Mouse (Mus musculus): ENCODE data around the gene Fam169b. TPM values are rescaled to one million over a fixed set of nuclear protein-coding genes. Genes with fewer than 3 reads are reported as not detected.
"Not testable (repeated sequence)": the region's sequence is repeated elsewhere in the genome, so short reads cannot be mapped to it uniquely, and the experiment has no call there.

Gene Fam169b
- polyA plus RNA-seq, 1 experiment from 2014 or later = 0.16 TPM

- Histone ChIP-seq H3K4me1 (ENCODE audit: control insufficient read depth, insufficient read depth, low read length) (peaks cover 8% of the 10 kb centered on the region), H3K4me3 (ENCODE audit: low read depth, low read length) (no peak overlapping the region), H3K4me2 (ENCODE audit: low read length) (no peak overlapping the region), H3K27ac (ENCODE audit: low read length) (no peak overlapping the region), H3K27me3 (ENCODE audit: control insufficient read depth, insufficient read depth, low read depth, low read length) (peaks cover 5% of the 10 kb centered on the region; the same call in 1 of the 2 replicates), H3K9ac (ENCODE audit: low read depth, low read length) (no peak overlapping the region), H3K36me3 (ENCODE audit: control insufficient read depth, insufficient read depth, low read length) (no peaks in the 10 kb centered on the region), H3K9me3 (replicated peaks; ENCODE audit: control insufficient read depth, low read length, poor library complexity, severe bottlenecking) (no peaks in the 10 kb centered on the region)
- 89% methylated on average over 10 of the region's 10 CpGs for WGBS
- ATAC-seq = no peak
These were observed 1.0 kb upstream of the Fam169b start for GRCm38 (mm10) chr7:68272607-68273006.

DNA sequence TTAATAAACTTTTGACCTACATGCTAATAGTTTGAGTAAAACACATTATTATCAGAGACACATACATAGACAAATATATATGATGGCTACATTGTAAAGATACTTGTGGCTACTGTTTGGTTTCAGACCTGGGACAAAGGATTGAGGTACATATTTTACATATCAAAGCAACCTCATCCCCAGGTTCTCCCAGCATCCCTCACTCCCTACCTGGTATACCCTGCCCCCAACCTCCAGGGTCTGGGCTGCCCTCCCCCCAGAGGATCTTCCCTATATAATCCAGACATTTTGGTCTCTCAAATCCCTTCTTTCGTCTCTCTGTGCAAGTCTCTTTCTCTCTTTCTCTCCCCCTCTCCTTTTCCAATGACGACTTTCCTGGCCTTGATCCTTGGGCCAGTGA lies 579 bp downstream of the Fam169b start:
- no peak overlapping the region for H3K4me3 ChIP-seq (ENCODE audit: low read depth, low read length)
- ATAC-seq = no peak
- no peaks in the 10 kb centered on the region for H3K36me3 ChIP-seq (ENCODE audit: control insufficient read depth, insufficient read depth, low read length)
- H3K27me3 ChIP-seq (ENCODE audit: control insufficient read depth, insufficient read depth, low read depth, low read length) = peaks cover 5% of the 10 kb centered on the region; the same call in 1 of the 2 replicates
- 71% methylated on average over 2 of the region's 2 CpGs for WGBS
- H3K4me2 ChIP-seq (ENCODE audit: low read length) = no peak overlapping the region
- H3K9ac ChIP-seq (ENCODE audit: low read depth, low read length) = no peak overlapping the region
- no peaks in the 10 kb centered on the region for H3K9me3 ChIP-seq (replicated peaks; ENCODE audit: control insufficient read depth, low read length, poor library complexity, severe bottlenecking)
- H3K4me1 ChIP-seq (ENCODE audit: control insufficient read depth, insufficient read depth, low read length) = peaks cover 8% of the 10 kb centered on the region
- no peak overlapping the region for H3K27ac ChIP-seq (ENCODE audit: low read length)

GRCm38 (mm10) chr7:68274951-68275350 lies 1.3 kb downstream of the Fam169b start:
- WGBS = 77% methylated on average over 9 of the region's 9 CpGs
- Histone ChIP-seq H3K4me2 (ENCODE audit: low read length) (no peak overlapping the region), H3K4me3 (ENCODE audit: low read depth, low read length) (no peak overlapping the region), H3K4me1 (ENCODE audit: control insufficient read depth, insufficient read depth, low read length) (peaks cover 8% of the 10 kb centered on the region), H3K36me3 (ENCODE audit: control insufficient read depth, insufficient read depth, low read length) (no peaks in the 10 kb centered on the region), H3K9ac (ENCODE audit: low read depth, low read length) (no peak overlapping the region), H3K27me3 (ENCODE audit: control insufficient read depth, insufficient read depth, low read depth, low read length) (peaks cover 5% of the 10 kb centered on the region; the same call in 1 of the 2 replicates), H3K9me3 (replicated peaks; ENCODE audit: control insufficient read depth, low read length, poor library complexity, severe bottlenecking) (no peaks in the 10 kb centered on the region), H3K27ac (ENCODE audit: low read length) (no peak overlapping the region)
- no peak for ATAC-seq

DNA sequence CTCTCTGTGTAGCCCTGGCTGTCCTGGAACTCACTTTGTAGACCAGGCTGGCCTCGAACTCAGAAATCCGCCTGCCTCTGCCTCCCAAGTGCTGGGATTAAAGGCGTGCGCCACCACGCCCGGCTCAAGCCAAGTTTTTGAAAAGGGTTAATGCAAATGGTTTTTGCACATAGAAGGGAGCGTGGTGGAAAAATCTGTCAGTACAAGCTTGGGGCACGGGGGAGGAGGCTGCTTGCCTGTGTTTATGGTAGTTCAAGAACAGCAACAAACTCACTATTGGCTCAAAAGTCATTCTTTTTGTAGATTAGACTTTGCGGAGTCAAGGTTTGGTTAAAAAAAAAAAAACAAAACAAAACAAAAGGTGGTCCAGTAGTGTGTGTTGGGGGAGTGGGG lies 1.8 kb downstream of the Fam169b start:
- not testable (repeated sequence) for H3K4me1 ChIP-seq (ENCODE audit: control insufficient read depth, insufficient read depth, low read length); ATAC-seq; H3K27me3 ChIP-seq (ENCODE audit: control insufficient read depth, insufficient read depth, low read depth, low read length); H3K36me3 ChIP-seq (ENCODE audit: control insufficient read depth, insufficient read depth, low read length); H3K9ac ChIP-seq (ENCODE audit: low read depth, low read length); H3K27ac ChIP-seq (ENCODE audit: low read length); H3K4me3 ChIP-seq (ENCODE audit: low read depth, low read length); H3K9me3 ChIP-seq (replicated peaks; ENCODE audit: control insufficient read depth, low read length, poor library complexity, severe bottlenecking)
- H3K4me2 ChIP-seq (ENCODE audit: low read length) = peak overlapping the region; percentile 66
- WGBS = 47% methylated on average over 9 of the region's 9 CpGs

- peak overlapping the region; percentile 39; the same call in 1 of the 2 replicates for H3K9ac ChIP-seq (ENCODE audit: low read depth, low read length)
- H3K4me3 ChIP-seq (ENCODE audit: low read depth, low read length) = peak overlapping the region; percentile 29
- no peaks in the 10 kb centered on the region for H3K36me3 ChIP-seq (ENCODE audit: control insufficient read depth, insufficient read depth, low read length)
- no peak overlapping the region for H3K27ac ChIP-seq (ENCODE audit: low read length)
- no peaks in the 10 kb centered on the region for H3K9me3 ChIP-seq (replicated peaks; ENCODE audit: control insufficient read depth, low read length, poor library complexity, severe bottlenecking)
- H3K27me3 ChIP-seq (ENCODE audit: control insufficient read depth, insufficient read depth, low read depth, low read length) = peaks cover 5% of the 10 kb centered on the region; the same call in 1 of the 2 replicates
- peak; percentile 39; the same call in 1 of the 2 replicates for ATAC-seq
- WGBS = 6% methylated on average over 34 of the region's 36 CpGs
- peak overlapping the region; percentile 66 for H3K4me2 ChIP-seq (ENCODE audit: low read length)
- peaks cover 8% of the 10 kb centered on the region for H3K4me1 ChIP-seq (ENCODE audit: control insufficient read depth, insufficient read depth, low read length)
These were observed 2.4 kb downstream of the Fam169b start for GRCm38 (mm10) chr7:68275838-68276731.

GRCm38 (mm10) chr7:68277054-68277896 lies 3.6 kb downstream of the Fam169b start:
- Histone ChIP-seq H3K27me3 (ENCODE audit: control insufficient read depth, insufficient read depth, low read depth, low read length) (peaks cover 5% of the 10 kb centered on the region; the same call in 1 of the 2 replicates), H3K9me3 (replicated peaks; ENCODE audit: control insufficient read depth, low read length, poor library complexity, severe bottlenecking) (no peaks in the 10 kb centered on the region), H3K36me3 (ENCODE audit: control insufficient read depth, insufficient read depth, low read length) (no peaks in the 10 kb centered on the region), H3K9ac (ENCODE audit: low read depth, low read length) (no peak overlapping the region), H3K27ac (ENCODE audit: low read length) (no peak overlapping the region), H3K4me3 (ENCODE audit: low read depth, low read length) (no peak overlapping the region), H3K4me1 (ENCODE audit: control insufficient read depth, insufficient read depth, low read length) (peaks cover 8% of the 10 kb centered on the region), H3K4me2 (ENCODE audit: low read length) (no peak overlapping the region)
- 37% methylated on average over 11 of the region's 11 CpGs for WGBS
- no peak for ATAC-seq

GRCm38 (mm10) chr7:68277897-68278270 lies 4.2 kb downstream of the Fam169b start:
- peaks cover 5% of the 10 kb centered on the region; the same call in 1 of the 2 replicates for H3K27me3 ChIP-seq (ENCODE audit: control insufficient read depth, insufficient read depth, low read depth, low read length)
- no peak overlapping the region for H3K9ac ChIP-seq (ENCODE audit: low read depth, low read length)
- H3K27ac ChIP-seq (ENCODE audit: low read length) = no peak overlapping the region
- H3K36me3 ChIP-seq (ENCODE audit: control insufficient read depth, insufficient read depth, low read length) = no peaks in the 10 kb centered on the region
- ATAC-seq = no peak
- H3K4me3 ChIP-seq (ENCODE audit: low read depth, low read length) = no peak overlapping the region
- peaks cover 8% of the 10 kb centered on the region for H3K4me1 ChIP-seq (ENCODE audit: control insufficient read depth, insufficient read depth, low read length)
- no peak overlapping the region for H3K4me2 ChIP-seq (ENCODE audit: low read length)
- 66% methylated on average over 4 of the region's 4 CpGs for WGBS
- no peaks in the 10 kb centered on the region for H3K9me3 ChIP-seq (replicated peaks; ENCODE audit: control insufficient read depth, low read length, poor library complexity, severe bottlenecking)

DNA sequence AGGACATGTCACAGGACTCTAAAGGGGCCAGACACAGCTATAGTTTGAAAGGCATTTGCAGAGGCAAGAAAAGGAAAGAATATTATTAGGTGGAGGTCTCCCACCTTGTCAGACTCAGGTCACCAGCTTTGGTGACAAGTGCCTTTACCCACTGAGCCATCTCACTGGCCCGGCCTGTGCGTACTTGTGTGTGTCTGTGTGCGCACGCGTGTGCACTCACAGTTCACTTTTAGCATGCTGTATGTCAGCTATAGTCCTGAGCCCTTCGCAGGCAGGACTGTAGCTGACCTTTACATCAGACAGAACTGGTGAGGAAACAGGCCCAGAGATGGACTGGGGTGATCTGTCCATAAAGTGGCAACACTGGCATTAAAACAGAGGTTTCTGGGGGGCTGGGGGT lies 4.7 kb downstream of the Fam169b start:
- no peak overlapping the region for H3K9ac ChIP-seq (ENCODE audit: low read depth, low read length)
- no peaks in the 10 kb centered on the region for H3K36me3 ChIP-seq (ENCODE audit: control insufficient read depth, insufficient read depth, low read length)
- H3K9me3 ChIP-seq (replicated peaks; ENCODE audit: control insufficient read depth, low read length, poor library complexity, severe bottlenecking) = no peaks in the 10 kb centered on the region
- H3K4me2 ChIP-seq (ENCODE audit: low read length) = no peak overlapping the region
- ATAC-seq = no peak
- H3K27ac ChIP-seq (ENCODE audit: low read length) = no peak overlapping the region
- peaks cover 8% of the 10 kb centered on the region for H3K4me1 ChIP-seq (ENCODE audit: control insufficient read depth, insufficient read depth, low read length)
- H3K4me3 ChIP-seq (ENCODE audit: low read depth, low read length) = no peak overlapping the region
- H3K27me3 ChIP-seq (ENCODE audit: control insufficient read depth, insufficient read depth, low read depth, low read length) = peaks cover 5% of the 10 kb centered on the region; the same call in 1 of the 2 replicates
- 94% methylated on average over 6 of the region's 6 CpGs for WGBS

Data from midbrain, embryonic 16.5 days (tissue).